Mouse (Mus musculus) forebrain, embryonic 12.5 days (tissue): Measurements from ENCODE around the gene Pla2g2c. TPM values are rescaled to one million over a fixed set of nuclear protein-coding genes. Genes with fewer than 3 reads are reported as not detected.

Experiments
- ATAC-seq: fragments of 200-750 bp; cut with Nextera tagmentation; 2 replicates; pipeline ENCODE4 v1.8.0; 2017; ENCODE audit warnings: moderate TSS enrichment; ENCODE audit not compliant: low FRiP score
- H3K27ac ChIP-seq: fragments of 300-500 bp; sonication (generic); 2 replicates; pipeline ENCODE4 v1.5.1; 2016; ENCODE audit warnings: mild to moderate bottlenecking
- H3K27me3 ChIP-seq: fragments of 300-500 bp; sonication (generic); 2 replicates; pipeline ENCODE4 v1.6.1; 2016; ENCODE audit warnings: mild to moderate bottlenecking
- H3K36me3 ChIP-seq: fragments of 300-500 bp; sonication (generic); replicated peaks from 2 replicates; pipeline ENCODE4 v1.6.1; 2016; ENCODE audit warnings: mild to moderate bottlenecking
- H3K4me1 ChIP-seq: fragments of 300-500 bp; sonication (generic); 2 replicates; pipeline ENCODE4 v1.6.1; 2016
- H3K4me2 ChIP-seq: fragments of 300-500 bp; sonication (generic); 2 replicates; pipeline ENCODE4 v1.6.1; 2016; ENCODE audit warnings: mild to moderate bottlenecking, moderate library complexity
- H3K4me3 ChIP-seq: fragments of 300-500 bp; sonication (generic); replicated peaks from 2 replicates; pipeline ENCODE4 v1.5.1; 2016; ENCODE audit warnings: mild to moderate bottlenecking
- H3K9ac ChIP-seq: fragments of 300-500 bp; sonication (generic); 2 replicates; pipeline ENCODE4 v1.6.1; 2016; ENCODE audit warnings: mild to moderate bottlenecking
- H3K9me3 ChIP-seq: fragments of 300-500 bp; sonication (generic); 2 replicates; pipeline ENCODE4 v1.6.1; 2016
- WGBS: fragments of 180-500 bp; shearing (Covaris S2); methylation state at CpG from one replicate; pipeline ENCODE4 v1.1.7; 2016; 5-methylcytosine and 5-hydroxymethylcytosine counted together
- polyA plus RNA-seq: library from polyadenylated mRNA; unstranded; fragments of >200 nt; fragmentation: Nextera tagmentation; extraction: Ambion mirVana; gene quantifications from 2 replicates; pipeline ENCODE4 v1.2.1, GENCODE M21; 2016

Gene Pla2g2c
- polyA plus RNA-seq, 1 experiment from 2014 or later: 0.26 TPM

DNA sequence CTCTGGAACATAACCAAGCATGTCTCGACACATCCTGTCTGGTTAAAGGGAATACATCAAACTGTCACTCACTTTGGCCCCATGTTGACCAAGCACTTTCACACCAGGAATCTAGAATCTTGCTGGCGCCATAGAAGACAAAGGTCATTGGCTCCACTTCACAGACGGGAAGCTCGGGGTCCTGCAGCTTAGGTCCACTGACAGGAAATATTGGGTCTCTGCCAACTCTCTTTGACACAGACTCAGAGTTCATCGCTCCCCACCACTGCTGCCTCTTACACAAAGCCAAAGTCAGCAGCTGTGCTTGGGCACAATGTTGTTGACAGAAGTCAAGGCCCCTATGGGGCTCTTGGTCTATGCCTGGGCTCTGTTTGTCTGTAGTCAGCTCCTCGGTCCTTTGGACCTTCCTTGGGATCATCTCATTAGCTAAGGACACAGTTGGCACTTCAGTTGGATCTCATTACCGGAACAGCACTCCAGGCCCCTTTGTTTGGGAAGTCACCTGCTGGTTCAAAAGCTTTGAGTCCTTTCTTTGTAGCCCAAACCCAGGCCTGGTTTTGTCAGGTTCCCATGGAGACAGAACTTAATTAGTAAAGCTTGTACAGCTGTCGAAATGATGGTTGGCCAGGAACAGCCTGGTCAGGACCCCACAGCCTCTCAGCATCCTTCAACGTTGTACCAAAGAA lies 4.6 kb downstream of the Pla2g2c start:
- Histone ChIP-seq H3K9ac (no peak overlapping the region), H3K27me3 (peaks cover 30% of the 10 kb centered on the region), H3K27ac (no peak overlapping the region), H3K4me3 (no peak overlapping the region), H3K4me2 (no peak overlapping the region), H3K36me3 (no peaks in the 10 kb centered on the region), H3K9me3 (no peaks in the 10 kb centered on the region), H3K4me1 (peaks cover 23% of the 10 kb centered on the region)
- no peak for ATAC-seq
- 20% methylated on average over 9 of the region's 9 CpGs for WGBS

DNA sequence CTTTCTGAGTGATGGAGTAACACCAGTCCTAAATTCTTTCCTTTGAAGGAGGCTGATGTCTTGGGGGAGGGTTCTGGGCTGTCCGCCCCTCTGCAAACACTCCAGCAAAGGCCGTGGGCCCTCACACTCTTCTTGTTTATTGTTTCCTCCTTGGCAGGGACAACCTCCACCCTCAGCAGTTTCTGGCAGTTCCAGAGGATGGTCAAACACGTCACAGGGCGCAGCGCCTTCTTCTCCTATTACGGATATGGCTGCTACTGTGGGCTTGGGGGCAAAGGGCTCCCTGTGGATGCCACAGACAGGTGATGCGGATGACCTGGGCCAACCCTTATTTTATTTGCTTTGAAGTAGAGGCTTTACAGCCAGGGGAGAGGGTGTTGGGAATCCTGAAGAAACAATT lies 9.5 kb downstream of the Pla2g2c start:
- Histone ChIP-seq H3K9ac (no peak overlapping the region), H3K27me3 (peaks cover 13% of the 10 kb centered on the region; the same call in 1 of the 2 replicates), H3K4me2 (no peak overlapping the region), H3K4me3 (no peak overlapping the region), H3K9me3 (no peaks in the 10 kb centered on the region), H3K36me3 (no peaks in the 10 kb centered on the region), H3K4me1 (peaks cover 13% of the 10 kb centered on the region), H3K27ac (no peak overlapping the region)
- ATAC-seq: no peak
- 83% methylated on average over 7 of the region's 7 CpGs for WGBS

- no peak for ATAC-seq
- WGBS: 95% methylated on average over 4 of the region's 4 CpGs
These were observed 10.3 kb downstream of the Pla2g2c start for GRCm38 (mm10) chr4:138734863-138735262.

GRCm38 (mm10) chr4:138737031-138737430 lies 12.4 kb downstream of the Pla2g2c start, which contains the start of gene Ubxn10:
Ubxn10 (minus strand) TSS chr4:138737167.
- H3K4me3 ChIP-seq: no peak within 1 kb of the TSS
- H3K9ac ChIP-seq: no peak within 1 kb of the TSS
- peaks cover 4% of the 10 kb centered on the region; the same call in 1 of the 2 replicates for H3K27me3 ChIP-seq
- 76% methylated on average over 7 of the region's 7 CpGs for WGBS
- no peak within 1 kb of the TSS for H3K4me2 ChIP-seq
- no peak within 1 kb of the TSS for H3K27ac ChIP-seq
- H3K36me3 ChIP-seq: no peaks in the 10 kb centered on the region
- ATAC-seq: no peak
- peaks cover 13% of the 10 kb centered on the region for H3K4me1 ChIP-seq
- no peaks in the 10 kb centered on the region for H3K9me3 ChIP-seq

More at GRCm38 (mm10) chr4:138734863-138735262, 10.3 kb downstream of the Pla2g2c start:
- Histone ChIP-seq H3K9ac (no peak overlapping the region), H3K4me3 (no peak overlapping the region), H3K36me3 (no peaks in the 10 kb centered on the region), H3K9me3 (no peaks in the 10 kb centered on the region), H3K4me1 (peaks cover 13% of the 10 kb centered on the region), H3K4me2 (no peak overlapping the region), H3K27ac (no peak overlapping the region), H3K27me3 (peaks cover 13% of the 10 kb centered on the region; the same call in 1 of the 2 replicates)

GRCm38 (mm10) chr4:138739136-138739851 lies 14.7 kb downstream of the Pla2g2c start:
- WGBS: 22% methylated on average over 7 of the region's 7 CpGs
- H3K27ac ChIP-seq: no peak overlapping the region

GRCm38 (mm10) chr4:138745884-138746283 lies 21.3 kb downstream of the Pla2g2c start:
- Histone ChIP-seq H3K9me3 (no peaks in the 10 kb centered on the region), H3K4me1 (peaks cover 11% of the 10 kb centered on the region), H3K9ac (no peak overlapping the region), H3K4me2 (no peak overlapping the region), H3K4me3 (no peak overlapping the region), H3K36me3 (no peaks in the 10 kb centered on the region), H3K27ac (no peak overlapping the region), H3K27me3 (peaks cover 14% of the 10 kb centered on the region; the same call in 1 of the 2 replicates)
- WGBS: 76% methylated on average over 4 of the region's 4 CpGs
- ATAC-seq: no peak

More at GRCm38 (mm10) chr4:138739136-138739851, 14.7 kb downstream of the Pla2g2c start:
- Histone ChIP-seq H3K4me1 (peaks cover 18% of the 10 kb centered on the region), H3K9ac (no peak overlapping the region), H3K4me3 (no peak overlapping the region), H3K4me2 (no peak overlapping the region), H3K36me3 (no peaks in the 10 kb centered on the region), H3K9me3 (no peaks in the 10 kb centered on the region), H3K27me3 (peaks cover 4% of the 10 kb centered on the region; the same call in 1 of the 2 replicates)
- ATAC-seq: no peak

DNA sequence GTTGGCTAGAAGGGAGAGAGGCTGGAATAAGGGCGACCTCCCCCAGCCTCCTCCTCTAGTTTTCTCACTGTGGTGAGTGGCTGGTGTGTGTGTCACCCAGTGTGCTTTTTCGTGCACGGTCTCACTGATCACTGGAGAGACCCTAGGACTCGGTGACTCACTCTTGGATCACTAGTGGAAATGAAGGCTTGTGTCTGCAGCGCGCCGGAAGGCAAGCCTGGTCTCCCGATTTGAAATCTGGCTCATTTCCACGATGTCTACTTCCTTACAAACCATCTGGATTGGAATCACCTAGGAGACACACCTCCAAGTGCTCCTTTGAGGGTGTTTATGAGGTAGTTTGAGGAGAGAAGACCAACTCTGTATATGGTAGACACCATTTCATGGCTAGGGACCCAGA lies 22.3 kb downstream of the Pla2g2c start:
- no peaks in the 10 kb centered on the region for H3K9me3 ChIP-seq
- peaks cover 11% of the 10 kb centered on the region for H3K4me1 ChIP-seq
- H3K4me2 ChIP-seq: no peak overlapping the region
- H3K4me3 ChIP-seq: no peak overlapping the region
- H3K27me3 ChIP-seq: peaks cover 11% of the 10 kb centered on the region; the same call in 1 of the 2 replicates
- no peak overlapping the region for H3K9ac ChIP-seq
- H3K27ac ChIP-seq: no peak overlapping the region
- no peak for ATAC-seq
- no peaks in the 10 kb centered on the region for H3K36me3 ChIP-seq
- 88% methylated on average over 9 of the region's 9 CpGs for WGBS

DNA sequence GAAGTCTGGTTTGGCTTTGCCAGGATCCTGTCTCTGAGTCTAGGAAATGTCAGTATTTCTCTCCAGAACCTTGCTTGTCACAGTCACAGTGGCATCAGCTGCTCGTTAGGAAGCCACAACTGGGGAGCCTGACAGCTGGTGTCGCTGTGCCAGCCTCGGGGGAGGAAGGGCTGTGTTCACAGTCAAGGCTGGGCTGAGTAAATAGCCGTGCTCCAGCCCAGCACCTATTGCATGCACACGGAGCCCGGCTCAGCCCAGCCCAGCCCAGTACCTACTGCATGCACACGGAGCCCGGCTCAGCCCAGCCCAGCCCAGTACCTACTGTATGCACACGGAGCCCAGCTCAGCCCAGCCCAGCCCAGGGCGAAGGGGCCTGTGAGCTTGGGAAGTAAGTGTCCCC lies 23.3 kb downstream of the Pla2g2c start:
- H3K4me1 ChIP-seq: peaks cover 11% of the 10 kb centered on the region
- no peaks in the 10 kb centered on the region for H3K9me3 ChIP-seq
- H3K27me3 ChIP-seq: peaks cover 9% of the 10 kb centered on the region; the same call in 1 of the 2 replicates
- no peak overlapping the region for H3K9ac ChIP-seq
- H3K27ac ChIP-seq: no peak overlapping the region
- no peak overlapping the region for H3K4me2 ChIP-seq
- H3K4me3 ChIP-seq: no peak overlapping the region
- no peaks in the 10 kb centered on the region for H3K36me3 ChIP-seq
- ATAC-seq: peak; percentile 65; the same call in 1 of the 2 replicates
- WGBS: 59% methylated on average over 10 of the region's 10 CpGs

DNA sequence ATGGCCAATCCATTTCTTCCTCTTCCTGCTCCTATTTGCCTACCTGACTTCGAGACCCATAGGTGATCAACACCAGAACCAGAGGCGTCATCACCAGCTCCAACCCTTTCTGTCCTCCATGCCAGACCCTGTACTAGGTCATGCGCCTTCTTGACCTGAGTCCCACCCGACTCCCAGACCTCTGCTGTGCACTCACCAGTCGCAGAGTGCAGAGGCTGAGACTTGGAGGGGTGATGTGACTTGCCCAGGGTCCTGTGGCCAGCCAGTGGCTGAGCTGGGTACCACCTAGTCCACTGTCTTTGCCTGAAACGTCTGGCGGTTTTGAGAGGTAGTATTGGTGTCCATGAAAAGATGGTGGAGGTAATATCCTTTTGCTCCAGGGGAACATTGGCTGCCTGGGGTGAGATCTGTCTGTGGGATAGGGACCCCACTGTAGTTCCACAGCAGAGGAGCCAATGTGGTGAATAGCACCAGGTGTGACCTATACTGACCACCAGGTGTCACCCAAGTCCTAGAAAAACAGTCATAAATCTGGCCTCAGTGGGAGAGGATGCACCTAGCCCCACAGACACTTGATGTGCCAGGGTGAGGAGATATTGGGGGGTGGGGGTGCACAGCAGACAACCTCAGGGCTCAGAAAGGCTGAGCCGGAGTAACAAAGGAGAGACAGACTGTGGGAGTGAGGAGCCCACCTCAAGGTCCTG lies 23.9 kb downstream of the Pla2g2c start:
- Histone ChIP-seq H3K9me3 (no peaks in the 10 kb centered on the region), H3K4me3 (no peak overlapping the region), H3K27ac (no peak overlapping the region), H3K27me3 (peaks cover 9% of the 10 kb centered on the region; the same call in 1 of the 2 replicates), H3K36me3 (no peaks in the 10 kb centered on the region), H3K4me2 (no peak overlapping the region), H3K9ac (no peak overlapping the region), H3K4me1 (peaks cover 6% of the 10 kb centered on the region)
- WGBS: 56% methylated on average over 8 of the region's 8 CpGs
- peak; percentile 27; the same call in 1 of the 2 replicates for ATAC-seq

DNA sequence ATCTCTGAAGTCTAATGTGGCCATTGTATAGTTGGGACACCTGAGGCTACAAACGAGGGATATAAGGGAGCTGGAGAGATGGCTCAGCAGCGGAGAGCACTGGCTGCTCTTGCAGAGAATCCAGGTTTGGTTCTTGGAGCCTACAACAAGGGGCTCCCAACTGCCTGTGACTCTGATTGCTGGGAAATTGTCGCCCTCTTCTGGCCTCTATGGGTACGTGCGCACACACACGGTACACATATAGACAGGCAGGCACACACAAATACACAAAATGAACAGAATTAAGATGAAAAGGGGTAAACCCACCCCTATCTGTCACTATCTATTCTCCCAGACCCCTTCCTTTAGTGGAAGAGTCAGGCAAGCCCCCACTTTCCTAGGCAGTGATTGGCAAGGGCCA lies 28.0 kb downstream of the Pla2g2c start:
- Histone ChIP-seq H3K36me3 (no peaks in the 10 kb centered on the region), H3K27me3 (0 out of 2 replicates have a peak, but pooled peaks cover 4% of the 10 kb centered on the region), H3K4me1 (peaks cover 6% of the 10 kb centered on the region), H3K9ac (no peak overlapping the region), H3K4me2 (no peak overlapping the region), H3K4me3 (no peak overlapping the region), H3K9me3 (no peaks in the 10 kb centered on the region), H3K27ac (no peak overlapping the region)
- no peak for ATAC-seq
- WGBS: 86% methylated on average over 6 of the region's 6 CpGs

- H3K4me1 ChIP-seq: no peaks in the 10 kb centered on the region; the same call in 1 of the 2 replicates
- H3K9me3 ChIP-seq: no peaks in the 10 kb centered on the region
- no peak overlapping the region for H3K9ac ChIP-seq
- H3K36me3 ChIP-seq: no peaks in the 10 kb centered on the region
- H3K27me3 ChIP-seq: no peaks in the 10 kb centered on the region
- no peak overlapping the region for H3K27ac ChIP-seq
- H3K4me2 ChIP-seq: no peak overlapping the region
- WGBS: 96% methylated on average over 3 of the region's 3 CpGs
- ATAC-seq: no peak
- H3K4me3 ChIP-seq: no peak overlapping the region
These were observed 29.0 kb downstream of the Pla2g2c start for GRCm38 (mm10) chr4:138753608-138754007.

- Histone ChIP-seq H3K9me3 (no peaks in the 10 kb centered on the region), H3K27me3 (no peaks in the 10 kb centered on the region), H3K27ac (no peak overlapping the region), H3K36me3 (no peaks in the 10 kb centered on the region), H3K4me3 (no peak overlapping the region), H3K4me1 (no peaks in the 10 kb centered on the region; the same call in 1 of the 2 replicates), H3K4me2 (no peak overlapping the region), H3K9ac (no peak overlapping the region)
- WGBS: 87% methylated on average over 9 of the region's 9 CpGs
- no peak for ATAC-seq
These were observed 29.8 kb downstream of the Pla2g2c start for GRCm38 (mm10) chr4:138754432-138754831.
